Mouse (Mus musculus) heart, postnatal 0 days (tissue): ENCODE measurements around the gene Tmem229b. TPM values are rescaled to one million over a fixed set of nuclear protein-coding genes. Genes with fewer than 3 reads are reported as not detected.
"Not testable (repeated sequence)": the region's sequence is repeated elsewhere in the genome, so short reads cannot be mapped to it uniquely, and the experiment has no call there.

Experiments
- ATAC-seq: fragments of 200-750 bp; cut with Nextera tagmentation; 2 replicates; pipeline ENCODE4 v1.8.0; 2017; ENCODE audit warnings: low read depth, moderate number of reproducible peaks, moderate library complexity; ENCODE audit not compliant: insufficient read depth
- DNase-seq: peaks from one replicate; pipeline ENCODE4 v3.0.0-alpha.2; 2016; ENCODE audit warnings: low spot score
- H3K27ac ChIP-seq: fragments of 300-500 bp; sonication (generic); 2 replicates; pipeline ENCODE4 v1.5.1; 2014; ENCODE audit warnings: low read depth, mild to moderate bottlenecking
- H3K27me3 ChIP-seq: fragments of 300-500 bp; sonication (generic); 2 replicates; pipeline ENCODE4 v1.6.1; 2014; ENCODE audit warnings: low read length, mixed read lengths; ENCODE audit not compliant: control insufficient read depth, insufficient read depth
- H3K36me3 ChIP-seq: fragments of 300-500 bp; sonication (generic); replicated peaks from 2 replicates; pipeline ENCODE4 v1.6.1; 2014; ENCODE audit warnings: low read length, mixed read lengths; ENCODE audit not compliant: control insufficient read depth, insufficient read depth
- H3K4me1 ChIP-seq: fragments of 300-500 bp; sonication (generic); 2 replicates; pipeline ENCODE4 v1.6.1; 2014; ENCODE audit warnings: antibody characterized with exemption; ENCODE audit not compliant: control insufficient read depth, insufficient read depth
- H3K4me2 ChIP-seq: fragments of 300-500 bp; sonication (generic); 2 replicates; pipeline ENCODE4 v1.6.1; 2014; ENCODE audit warnings: low read depth, mild to moderate bottlenecking, low read length, moderate library complexity
- H3K4me3 ChIP-seq: fragments of 300-500 bp; sonication (generic); 2 replicates; pipeline ENCODE4 v1.5.1; 2014; ENCODE audit warnings: low read depth, low read length
- H3K9ac ChIP-seq: fragments of 300-500 bp; sonication (generic); replicated peaks from 2 replicates; pipeline ENCODE4 v1.6.1; 2014; ENCODE audit warnings: low read depth, low read length, mixed read lengths
- H3K9me3 ChIP-seq: fragments of 300-500 bp; sonication (generic); replicated peaks from 2 replicates; pipeline ENCODE4 v1.6.1; 2016; ENCODE audit warnings: low read length; ENCODE audit not compliant: control insufficient read depth
- CTCF ChIP-seq: IDR thresholded peaks from 2 replicates; pipeline ENCODE4 v1.5.1; 2016; ENCODE audit warnings: antibody characterized with exemption, control low read depth, low read depth
- EP300 ChIP-seq: IDR thresholded peaks from 2 replicates; pipeline ENCODE4 v1.6.1; 2016; ENCODE audit warnings: antibody characterized with exemption, low read depth
- WGBS: fragments of 180-500 bp; shearing (Covaris S2); extraction: QIAGEN DNeasy Blood & Tissue Kit; methylation state at CpG from one replicate; pipeline ENCODE4 v1.1.7; 2014; 5-methylcytosine and 5-hydroxymethylcytosine counted together
- polyA plus RNA-seq: library from polyadenylated mRNA; unstranded; fragments of >200 nt; fragmentation: Nextera tagmentation; extraction: Ambion mirVana; gene quantifications from 2 replicates; pipeline ENCODE4 v1.2.1, GENCODE M21; 2015
- total RNA-seq: library from RNA; depleted of rRNA; stranded (reverse); fragments of >200 nt; gene quantifications from 2 replicates; pipeline ENCODE4 v1.2.3, GENCODE M21; 2014; ENCODE audit warnings: low replicate concordance

Tmem229b gene
- total and polyA plus RNA-seq, 2 experiments from 2014 or later, result 1.9 to 4.8 TPM

DNA sequence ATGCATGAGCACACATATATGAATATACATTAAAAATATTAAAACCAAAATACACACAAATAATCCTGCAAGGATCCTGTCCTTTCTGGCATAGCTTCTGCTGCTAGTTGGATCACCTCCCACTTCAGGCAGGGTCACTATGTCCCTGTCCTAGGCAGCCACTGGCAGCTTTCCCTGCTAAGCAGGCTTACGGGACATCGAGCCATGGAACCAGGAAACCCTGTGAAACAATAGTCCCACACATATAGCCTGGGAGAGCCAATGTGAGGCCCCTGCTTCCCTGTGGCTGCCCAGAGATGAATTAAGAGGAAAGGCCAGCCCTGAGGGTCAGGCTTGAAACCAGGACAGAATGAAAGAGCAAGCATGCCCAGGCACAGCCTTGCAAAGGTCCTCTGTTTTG lies 35.8 kb downstream of the Tmem229b start:
- no peak for TF ChIP-seq CTCF
- no peak for TF ChIP-seq EP300
- ATAC-seq (no peak), DNase-seq (peak; percentile 19)
- no peak overlapping the region for H3K27ac ChIP-seq
- H3K27me3 ChIP-seq, result no peaks in the 10 kb centered on the region
- H3K4me3 ChIP-seq, result no peak overlapping the region
- no peaks in the 10 kb centered on the region for H3K9me3 ChIP-seq
- 27% methylated on average over 2 of the region's 2 CpGs for WGBS
- no peak overlapping the region for H3K4me2 ChIP-seq
- H3K4me1 ChIP-seq, result no peaks in the 10 kb centered on the region
- no peak overlapping the region for H3K9ac ChIP-seq
- no peaks in the 10 kb centered on the region for H3K36me3 ChIP-seq

DNA sequence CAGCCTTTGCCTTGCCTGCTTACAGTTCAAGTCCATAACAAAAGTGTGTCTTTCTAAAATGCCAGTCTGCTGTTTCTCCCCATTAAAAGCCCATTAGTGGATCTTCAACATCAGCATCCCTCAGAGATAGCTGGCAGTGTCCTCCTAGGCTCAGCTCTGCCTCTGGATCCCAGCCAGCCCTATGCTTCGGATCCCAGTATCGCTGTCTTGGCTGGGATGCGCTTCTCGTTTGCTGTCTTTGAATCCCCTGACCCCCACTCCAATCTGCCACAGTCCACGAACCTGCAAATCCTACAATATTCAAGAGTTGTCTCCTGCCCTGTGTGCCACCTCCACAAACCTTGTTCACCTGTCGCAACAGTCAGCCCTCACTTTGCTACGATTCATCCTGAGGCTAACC lies 36.7 kb downstream of the Tmem229b start:
- no peaks in the 10 kb centered on the region for H3K9me3 ChIP-seq
- no peak for TF ChIP-seq CTCF
- TF ChIP-seq EP300, result no peak
- H3K36me3 ChIP-seq, result no peaks in the 10 kb centered on the region
- no peaks in the 10 kb centered on the region for H3K27me3 ChIP-seq
- no peak overlapping the region for H3K4me3 ChIP-seq
- H3K27ac ChIP-seq, result no peak overlapping the region
- 77% methylated on average over 7 of the region's 7 CpGs for WGBS
- H3K9ac ChIP-seq, result no peak overlapping the region
- H3K4me1 ChIP-seq, result no peaks in the 10 kb centered on the region
- ATAC-seq (no peak), DNase-seq (no peak)
- H3K4me2 ChIP-seq, result no peak overlapping the region

DNA sequence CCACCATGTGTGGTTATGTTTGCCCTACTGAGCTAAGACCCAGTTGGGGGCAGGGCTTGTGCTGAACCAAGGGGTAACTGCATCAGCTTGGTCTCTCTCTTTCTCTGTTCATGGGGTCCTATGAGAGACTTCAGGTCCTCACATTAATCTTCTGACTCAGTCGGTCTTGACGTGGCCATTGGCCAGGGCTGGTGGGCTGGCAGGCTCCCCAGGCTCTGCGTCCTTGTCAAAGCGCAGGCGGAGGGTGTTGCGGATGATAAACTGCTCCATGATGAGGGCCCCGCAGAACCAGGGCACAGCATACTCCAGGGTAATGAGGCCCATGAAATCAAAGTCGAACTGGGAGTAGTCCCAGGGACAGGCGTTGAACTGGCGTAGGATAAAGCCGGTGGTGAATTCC lies 42.9 kb downstream of the Tmem229b start:
- H3K9ac ChIP-seq, H3K27me3 ChIP-seq, H3K36me3 ChIP-seq, H3K27ac ChIP-seq, H3K4me2 ChIP-seq, ATAC-seq, H3K9me3 ChIP-seq, H3K4me3 ChIP-seq, DNase-seq, H3K4me1 ChIP-seq: not testable (repeated sequence)
- 76% methylated on average over 9 of the region's 11 CpGs for WGBS

DNA sequence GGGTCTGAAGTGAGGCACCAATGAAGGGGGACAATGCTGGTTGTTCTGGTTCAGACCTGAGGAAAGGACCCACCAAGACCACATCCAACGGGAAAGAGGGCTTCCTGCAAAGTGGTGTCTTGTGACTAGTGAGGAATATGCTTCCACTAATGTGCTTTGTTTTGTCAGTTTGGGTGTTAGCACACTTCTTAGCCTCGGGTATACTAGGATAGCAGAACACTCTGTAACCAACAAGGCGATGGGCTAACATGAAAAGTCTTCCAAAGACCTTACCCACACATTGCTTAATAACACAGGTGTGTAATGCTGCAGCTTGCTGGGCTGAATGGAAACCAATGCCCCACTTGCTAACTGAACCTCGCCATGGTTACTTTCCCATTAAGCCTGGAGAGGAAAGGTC lies 51.0 kb downstream of the Tmem229b start:
- Histone ChIP-seq H3K4me1 (no peaks in the 10 kb centered on the region), H3K4me3 (no peak overlapping the region), H3K27me3 (no peaks in the 10 kb centered on the region), H3K9me3 (0 out of 2 replicates have a peak, but pooled peaks cover 7% of the 10 kb centered on the region), H3K36me3 (no peaks in the 10 kb centered on the region), H3K4me2 (no peak overlapping the region), H3K27ac (no peak overlapping the region), H3K9ac (no peak overlapping the region)
- 71% methylated on average over 4 of the region's 4 CpGs for WGBS
- TF ChIP-seq EP300 (no peak), CTCF (no peak)
- ATAC-seq (no peak), DNase-seq (no peak)

DNA sequence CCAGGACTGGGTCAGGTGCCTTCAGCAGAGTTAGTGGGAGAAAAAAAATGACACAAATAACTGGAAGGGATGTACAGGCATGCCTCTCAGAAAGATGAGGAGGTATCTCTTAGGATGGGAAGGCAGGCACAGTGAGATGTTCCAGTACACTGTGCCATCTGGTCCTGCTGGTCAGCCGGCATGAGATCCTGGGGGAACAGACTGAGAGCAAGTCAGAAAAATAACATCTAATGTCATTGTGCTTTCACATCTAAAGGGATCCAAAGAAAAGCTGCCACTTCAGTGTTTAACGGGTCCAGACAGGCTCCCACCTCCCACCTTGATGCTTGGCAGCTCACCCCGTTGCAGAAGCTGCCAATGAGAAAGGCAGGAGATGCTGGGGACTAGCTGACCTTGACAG lies 54.9 kb downstream of the Tmem229b start:
- Histone ChIP-seq H3K4me2 (no peak overlapping the region), H3K4me3 (no peak overlapping the region), H3K4me1 (no peaks in the 10 kb centered on the region), H3K27me3 (no peaks in the 10 kb centered on the region), H3K36me3 (no peaks in the 10 kb centered on the region), H3K9ac (no peak overlapping the region), H3K9me3 (0 out of 2 replicates have a peak, but pooled peaks cover 2% of the 10 kb centered on the region), H3K27ac (no peak overlapping the region)
- no peak for TF ChIP-seq CTCF
- no peak for TF ChIP-seq EP300
- no peak for ATAC-seq
- 34% methylated on average over 3 of the region's 3 CpGs for WGBS
- DNase-seq, result no peak

DNA sequence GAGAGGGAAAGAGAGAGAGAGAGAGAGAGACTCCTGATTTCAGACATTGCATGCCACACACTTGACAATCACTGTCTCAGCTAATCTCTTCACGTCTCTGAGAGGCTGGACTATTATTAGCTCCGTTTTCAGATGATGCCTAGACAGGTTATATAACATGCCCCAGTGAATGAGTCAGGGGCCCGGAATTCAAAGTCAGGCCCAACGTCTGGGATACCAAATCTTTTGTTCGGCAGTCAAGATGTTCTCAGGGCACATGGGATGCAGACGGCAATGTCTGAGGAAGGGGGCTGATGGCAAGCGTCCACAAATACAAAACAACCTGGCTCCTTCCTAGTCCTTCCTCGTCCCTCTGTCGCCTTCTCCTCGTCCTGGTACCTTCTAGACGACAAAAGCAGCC lies 55.4 kb downstream of the Tmem229b start:
- no peak overlapping the region for H3K4me3 ChIP-seq
- TF ChIP-seq EP300 (no peak), CTCF (no peak)
- DNase-seq (peak; percentile 20), ATAC-seq (0 out of 2 replicates have a peak, but pooled peaks have one; percentile 51)
- WGBS, result 23% methylated on average over 11 of the region's 11 CpGs
- H3K4me2 ChIP-seq, result no peak overlapping the region
- no peaks in the 10 kb centered on the region for H3K36me3 ChIP-seq
- no peaks in the 10 kb centered on the region for H3K9me3 ChIP-seq
- no peak overlapping the region for H3K9ac ChIP-seq
- H3K4me1 ChIP-seq, result no peaks in the 10 kb centered on the region
- no peak overlapping the region for H3K27ac ChIP-seq
- H3K27me3 ChIP-seq, result no peaks in the 10 kb centered on the region
